Mouse (Mus musculus): ENCODE data around the gene Prkra.
"Not testable (repeated sequence)": the region's sequence is repeated elsewhere in the genome, so short reads cannot be mapped to it uniquely, and the experiment has no call there.

- TF ChIP-seq CTCF (IDR thresholded peaks at IDR 0.05; ENCODE audit: extremely low read depth, insufficient read depth, insufficient read length, insufficient replicate concordance); POLR2A (IDR thresholded peaks at IDR 0.05; ENCODE audit: low read depth, low read length): not testable (repeated sequence)
These were observed 25.5 kb downstream of the Prkra start for GRCm38 (mm10) chr2:76622316-76622715.
